ENCODE assay signal across 8 mouse cellular contexts in genomic region chr12:38342657-38343056, GRCm38 (mm10).
A peak's percentile ranks its signal among the peaks of the same experiment; 100 is the strongest.
DNase-seq lines count a peak whose midpoint lies in the region; ATAC-seq and TF ChIP-seq lines count a peak whose summit lies in the region.
"Had no signal": no experiment of that assay in that cellular context is flagged by ENCODE, and none has a peak within 500 bp of the region (broad histone marks: within the 10 kb centered on the region; RNA-seq: fewer than 3 reads in every experiment).

No protein-coding gene starts in this region.

- no peaks in the 10 kb centered on the region for H3K36me3 ChIP-seq in forebrain, embryonic 11.5 days (ENCODE audit: control insufficient read depth, insufficient read depth, low read length)
- no peaks in the 10 kb centered on the region for H3K36me3 ChIP-seq in intestine, embryonic 14.5 days (ENCODE audit: control insufficient read depth, insufficient read depth, low read length)
- no peaks in the 10 kb centered on the region for H3K36me3 ChIP-seq in midbrain, embryonic 12.5 days
- H3K36me3 ChIP-seq in stomach, embryonic 14.5 days (ENCODE audit: control insufficient read depth, insufficient read depth, low read length) = no peaks in the 10 kb centered on the region
- H3K36me3 ChIP-seq: liver, embryonic 13.5 days had no signal

- intact Hi-C loops in left cerebral cortex, adult 2 months (cut with DNase I) = loop anchor here (2.0 to 10.0 kb wide), 4 partner anchors 198 to 1152 kb away; partner anchors contain the start of gene Etv1

- H3K4me1 ChIP-seq in forebrain, embryonic 11.5 days (replicated peaks; ENCODE audit: control insufficient read depth, insufficient read depth, low read length) = no peaks in the 10 kb centered on the region
- H3K4me1 ChIP-seq in intestine, embryonic 14.5 days (replicated peaks; ENCODE audit: control insufficient read depth, insufficient read depth, low read length) = no peaks in the 10 kb centered on the region
- no peaks in the 10 kb centered on the region for H3K4me1 ChIP-seq in midbrain, embryonic 12.5 days
- H3K4me1 ChIP-seq in stomach, embryonic 14.5 days (ENCODE audit: control insufficient read depth, insufficient read depth, low read length) = no peaks in the 10 kb centered on the region
- H3K4me1 ChIP-seq: liver, embryonic 13.5 days had no signal

- H3K27me3 ChIP-seq in Patski = no peaks in the 10 kb centered on the region
- no peaks in the 10 kb centered on the region for H3K27me3 ChIP-seq in forebrain, embryonic 11.5 days (ENCODE audit: control insufficient read depth, insufficient read depth, low read length)
- H3K27me3 ChIP-seq in intestine, embryonic 14.5 days (replicated peaks; ENCODE audit: control insufficient read depth, insufficient read depth, low read length) = no peaks in the 10 kb centered on the region
- no peaks in the 10 kb centered on the region for H3K27me3 ChIP-seq in midbrain, embryonic 12.5 days
- H3K27me3 ChIP-seq in stomach, embryonic 14.5 days (ENCODE audit: control insufficient read depth, insufficient read depth, low read length) = no peaks in the 10 kb centered on the region
- H3K27me3 ChIP-seq: liver, embryonic 13.5 days had no signal

- DNase-seq in Patski (ENCODE audit: low read depth, low spot score) = no peak
- peak; percentile 96 for DNase-seq in brain, embryonic 14.5 days (ENCODE audit: low read depth)
- DNase-seq in forebrain, embryonic 11.5 days (ENCODE audit: low spot score) = peak; percentile 69
- DNase-seq in intestine, embryonic 14.5 days (ENCODE audit: low spot score) = peak; percentile 72
- peak; percentile 68 to 70 for DNase-seq in left cerebral cortex, adult 2 months (ENCODE audit: extremely low spot score in 1 of 2, low spot score in 2 of 2)
- DNase-seq: liver, embryonic 13.5 days had no signal

- TF ChIP-seq POLR2A in brain, embryonic 14.5 days (IDR thresholded peaks at IDR 0.05; ENCODE audit: borderline replicate concordance, extremely low read depth, insufficient read depth, insufficient read length, poor library complexity, severe bottlenecking) = no peak

- no peak overlapping the region for H3K4me2 ChIP-seq in forebrain, embryonic 11.5 days (ENCODE audit: low read depth, low read length, severe bottlenecking)
- H3K4me2 ChIP-seq in intestine, embryonic 14.5 days (ENCODE audit: low read length) = no peak overlapping the region
- peak overlapping the region; percentile 11; the same call in 1 of the 2 replicates for H3K4me2 ChIP-seq in midbrain, embryonic 12.5 days (replicated peaks)
- no peak overlapping the region for H3K4me2 ChIP-seq in stomach, embryonic 14.5 days (replicated peaks; ENCODE audit: low read depth, low read length)
- H3K4me2 ChIP-seq: liver, embryonic 13.5 days had no signal

- H3K4me3 ChIP-seq in forebrain, embryonic 11.5 days (ENCODE audit: low read depth, low read length) = no peak overlapping the region
- H3K4me3 ChIP-seq in intestine, embryonic 14.5 days (ENCODE audit: low read depth, low read length) = no peak overlapping the region
- H3K4me3 ChIP-seq in left cerebral cortex, adult 2 months = no peak overlapping the region
- no peak overlapping the region for H3K4me3 ChIP-seq in midbrain, embryonic 12.5 days
- H3K4me3 ChIP-seq in stomach, embryonic 14.5 days (ENCODE audit: low read depth, low read length) = no peak overlapping the region
- H3K4me3 ChIP-seq: liver, embryonic 13.5 days had no signal

- ATAC-seq in Patski = no peak
- peak; percentile 93 for ATAC-seq in forebrain, embryonic 11.5 days (replicated peaks; ENCODE audit: low FRiP score)
- ATAC-seq in intestine, embryonic 14.5 days (replicated peaks; ENCODE audit: low FRiP score, low TSS enrichment, low read depth) = no peak
- peak; percentile 88 for ATAC-seq in midbrain, embryonic 12.5 days (ENCODE audit: low FRiP score, low read depth)
- ATAC-seq in stomach, embryonic 14.5 days (ENCODE audit: insufficient number of reproducible peaks, insufficient read depth, low FRiP score, low read depth) = peak; percentile 56; the same call in 1 of the 2 replicates

- no peak overlapping the region for H3K27ac ChIP-seq in forebrain, embryonic 11.5 days (ENCODE audit: low read depth, low read length)
- H3K27ac ChIP-seq in intestine, embryonic 14.5 days (ENCODE audit: low read depth) = no peak overlapping the region
- H3K27ac ChIP-seq in left cerebral cortex, adult 2 months = no peak overlapping the region
- no peak overlapping the region for H3K27ac ChIP-seq in midbrain, embryonic 12.5 days (replicated peaks)
- no peak overlapping the region for H3K27ac ChIP-seq in stomach, embryonic 14.5 days (ENCODE audit: low read length)
- H3K27ac ChIP-seq: liver, embryonic 13.5 days had no signal

- no peaks in the 10 kb centered on the region for H3K9me3 ChIP-seq in forebrain, embryonic 11.5 days (ENCODE audit: control insufficient read depth, low read length)
- no peaks in the 10 kb centered on the region for H3K9me3 ChIP-seq in intestine, embryonic 14.5 days (ENCODE audit: control insufficient read depth, low read length)
- H3K9me3 ChIP-seq in midbrain, embryonic 12.5 days = no peaks in the 10 kb centered on the region
- no peaks in the 10 kb centered on the region for H3K9me3 ChIP-seq in stomach, embryonic 14.5 days (ENCODE audit: control insufficient read depth, low read depth, low read length)
- H3K9me3 ChIP-seq: liver, embryonic 13.5 days had no signal

- TF ChIP-seq CTCF in Patski (IDR thresholded peaks at IDR 0.05) = peak; percentile 65
- peak; percentile 80; the same call in 1 of the 2 replicates for TF ChIP-seq CTCF in brain, embryonic 14.5 days (IDR thresholded peaks at IDR 0.05; ENCODE audit: borderline replicate concordance, extremely low read depth, insufficient read depth, insufficient read length)
- TF ChIP-seq CTCF in left cerebral cortex, adult 2 months (IDR thresholded peaks at IDR 0.05) = peak; percentile 73

- CTCF ChIA-PET in Patski (lab: Charles Lee) = no interaction called here

- WGBS in forebrain, embryonic 11.5 days = 3% methylated on average over 6 of the region's 6 CpGs
- WGBS in intestine, embryonic 14.5 days = 9% methylated on average over 6 of the region's 6 CpGs
- 10% methylated on average over 6 of the region's 6 CpGs for WGBS in midbrain, embryonic 12.5 days
- 19% methylated on average over 6 of the region's 6 CpGs for WGBS in stomach, embryonic 14.5 days

- in situ Hi-C loops in Patski (cut with MboI; ENCODE audit: low pct_unique_long_range_greater_than_20kb) = loop anchor here (10.0 to 25.0 kb wide), 2 partner anchors 1152 to 1720 kb away; no protein-coding TSS in a partner anchor

- no peak overlapping the region for H3K9ac ChIP-seq in forebrain, embryonic 11.5 days (ENCODE audit: low read length)
- no peak overlapping the region for H3K9ac ChIP-seq in intestine, embryonic 14.5 days (ENCODE audit: low read length)
- H3K9ac ChIP-seq in midbrain, embryonic 12.5 days (replicated peaks) = no peak overlapping the region
- no peak overlapping the region for H3K9ac ChIP-seq in stomach, embryonic 14.5 days (replicated peaks; ENCODE audit: low read depth, low read length)
- H3K9ac ChIP-seq: liver, embryonic 13.5 days had no signal

- POLR2A ChIA-PET in Patski (lab: Charles Lee) = no interaction called here

Comparison
In these comparisons a context has a peak if more than half of its experiments do, and no peak if none do; other contexts are left out.
1. ATAC-seq: peak in forebrain, embryonic 11.5 days (single experiment), midbrain, embryonic 12.5 days (single experiment) and stomach, embryonic 14.5 days (single experiment); none in Patski (single experiment) and intestine, embryonic 14.5 days (single experiment).
2. Peak in every context shown above with its lines, with median percentiles within 50 percentile points of each other: CTCF ChIP-seq.